Mouse (Mus musculus): ENCODE data around the gene Flvcr2. TPM values are rescaled to one million over a fixed set of nuclear protein-coding genes. Genes with fewer than 3 reads are reported as not detected.

The Flvcr2 gene
- total and polyA plus RNA-seq, 3 experiments: 0.07 TPM; not detected in 2

GRCm38 (mm10) chr12:85794094-85794493 lies 47.8 kb downstream of the Flvcr2 start:
- Histone ChIP-seq H3K36me3 (ENCODE audit: control insufficient read depth in 1 of 2, insufficient read depth in 2 of 2, low read length in 2 of 2) (no peaks in the 10 kb centered on the region), H3K27ac (ENCODE audit: control insufficient read depth, low read depth, low read length) (no peak overlapping the region), H3K4me3 (ENCODE audit: control insufficient read depth in 1 of 2, insufficient read depth in 1 of 2, low read depth in 2 of 2, low read length in 2 of 2) (no peak overlapping the region), H3K79me2 (ENCODE audit: control insufficient read depth, insufficient read depth, low read length, poor library complexity) (no peaks in the 10 kb centered on the region), H3K27me3 (ENCODE audit: control insufficient read depth in 1 of 2, insufficient read depth in 2 of 2, low read length in 2 of 2) (no peaks in the 10 kb centered on the region), H3K9ac (ENCODE audit: control insufficient read depth, low read depth, low read length, poor library complexity, severe bottlenecking) (no peak overlapping the region), H3K4me1 (ENCODE audit: control insufficient read depth in 1 of 2, insufficient read depth in 2 of 2, low read length in 2 of 2) (no peaks in the 10 kb centered on the region), H3K9me3 (replicated peaks; ENCODE audit: insufficient read depth, low read length) (no peaks in the 10 kb centered on the region)
- no peak for TF ChIP-seq TCF12 (IDR thresholded peaks at IDR 0.05; ENCODE audit: low read depth, low read length)
- no peak for TF ChIP-seq MAFK (IDR thresholded peaks at IDR 0.05; ENCODE audit: borderline replicate concordance, low read depth, low read length)
- no peak for TF ChIP-seq ZC3H11A (IDR thresholded peaks at IDR 0.05; ENCODE audit: low read depth, low read length)
- no peak for TF ChIP-seq SMC3 (IDR thresholded peaks at IDR 0.05; ENCODE audit: low read depth, low read length)
- no peak for TF ChIP-seq ZNF384 (IDR thresholded peaks at IDR 0.05; ENCODE audit: low read depth, low read length)
- no peak for TF ChIP-seq NRF1 (IDR thresholded peaks at IDR 0.05; ENCODE audit: insufficient read depth, low read depth, low read length, poor library complexity, severe bottlenecking)
- TF ChIP-seq ZMIZ1 (IDR thresholded peaks at IDR 0.05; ENCODE audit: low read depth, low read length): no peak
- TF ChIP-seq CHD2 (IDR thresholded peaks at IDR 0.05; ENCODE audit: low read length): no peak
- no peak for TF ChIP-seq ELF1 (IDR thresholded peaks at IDR 0.05; ENCODE audit: low read depth, low read length)
- DNase-seq (ENCODE audit: low read depth, low spot score): no peak

GRCm38 (mm10) chr12:85795551-85795950 lies 49.2 kb downstream of the Flvcr2 start:
- Histone ChIP-seq H3K4me1 (ENCODE audit: control insufficient read depth in 1 of 2, insufficient read depth in 2 of 2, low read length in 2 of 2) (no peaks in the 10 kb centered on the region), H3K36me3 (ENCODE audit: control insufficient read depth in 1 of 2, insufficient read depth in 2 of 2, low read length in 2 of 2) (no peaks in the 10 kb centered on the region), H3K79me2 (ENCODE audit: control insufficient read depth, insufficient read depth, low read length, poor library complexity) (no peaks in the 10 kb centered on the region), H3K27ac (ENCODE audit: control insufficient read depth, low read depth, low read length) (no peak overlapping the region), H3K9me3 (replicated peaks; ENCODE audit: insufficient read depth, low read length) (no peaks in the 10 kb centered on the region), H3K9ac (ENCODE audit: control insufficient read depth, low read depth, low read length, poor library complexity, severe bottlenecking) (no peak overlapping the region), H3K4me3 (ENCODE audit: control insufficient read depth in 1 of 2, insufficient read depth in 1 of 2, low read depth in 2 of 2, low read length in 2 of 2) (no peak overlapping the region), H3K27me3 (ENCODE audit: control insufficient read depth in 1 of 2, insufficient read depth in 2 of 2, low read length in 2 of 2) (no peaks in the 10 kb centered on the region)
- TF ChIP-seq SIN3A (IDR thresholded peaks at IDR 0.05; ENCODE audit: low read length) (no peak), MYB (IDR thresholded peaks at IDR 0.05; ENCODE audit: low read depth, low read length) (no peak), ZMIZ1 (IDR thresholded peaks at IDR 0.05; ENCODE audit: low read depth, low read length) (no peak), TBP (IDR thresholded peaks at IDR 0.05; ENCODE audit: low read depth, low read length) (no peak), ZNF384 (IDR thresholded peaks at IDR 0.05; ENCODE audit: low read depth, low read length) (no peak), USF1 (IDR thresholded peaks at IDR 0.05; ENCODE audit: low read depth, low read length) (no peak), UBTF (IDR thresholded peaks at IDR 0.05; ENCODE audit: borderline replicate concordance, insufficient read depth, low read depth, low read length) (no peak), KAT2A (conservative IDR thresholded peaks at IDR 0.05; ENCODE audit: low read depth, low read length) (no peak), MYC (IDR thresholded peaks at IDR 0.05; ENCODE audit: low read depth, low read length) (no peak), RCOR1 (IDR thresholded peaks at IDR 0.05; ENCODE audit: low read depth, low read length) (no peak), ZKSCAN1 (IDR thresholded peaks at IDR 0.05; ENCODE audit: low read depth, low read length) (no peak), JUND (IDR thresholded peaks at IDR 0.05; ENCODE audit: low read depth, low read length) (no peak), MXI1 (IDR thresholded peaks at IDR 0.05; ENCODE audit: low read depth, low read length) (no peak), POLR2A (IDR thresholded peaks at IDR 0.05; ENCODE audit: control insufficient read depth in 1 of 2, insufficient read depth in 1 of 2, low read depth in 1 of 2, low read length in 2 of 2, poor library complexity in 1 of 2) (no peak), POLR2AphosphoS5 (IDR thresholded peaks at IDR 0.05; ENCODE audit: borderline replicate concordance, low read depth, low read length) (no peak), MAFK (IDR thresholded peaks at IDR 0.05; ENCODE audit: borderline replicate concordance, low read depth, low read length) (no peak), ELF1 (IDR thresholded peaks at IDR 0.05; ENCODE audit: low read depth, low read length) (no peak)
- peak; percentile 30 for DNase-seq (ENCODE audit: low read depth, low spot score)

Measured in MEL (cell line).